ENCODE assay signal across 39 mouse cellular contexts in genomic region chr2:19405409-19405808, GRCm38 (mm10). TPM values are rescaled to one million over a fixed set of nuclear protein-coding genes. Genes with fewer than 3 reads are reported as not detected.
DNase-seq lines count a peak whose midpoint lies in the region; ATAC-seq and TF ChIP-seq lines count a peak whose summit lies in the region.
"Had no signal": no experiment of that assay in that cellular context is flagged by ENCODE, and none has a peak within 500 bp of the region (broad histone marks: within the 10 kb centered on the region; RNA-seq: fewer than 3 reads in every experiment).

No protein-coding gene starts in this region.

- intact Hi-C loops in left cerebral cortex, postnatal 25 days (cut with DNase I) = no loop called here

- no peak overlapping the region for H3K4me2 ChIP-seq in liver, postnatal 0 days (ENCODE audit: low read depth, low read length)
- no peak overlapping the region for H3K4me2 ChIP-seq in lung, embryonic 16.5 days (ENCODE audit: low read depth, low read length)
- H3K4me2 ChIP-seq: embryonic facial prominence, embryonic 13.5 days; forebrain, embryonic 15.5 days; heart, embryonic 15.5 days; limb, embryonic 15.5 days had no signal

- H3K27me3 ChIP-seq in kidney, adult 2 months (replicated peaks; ENCODE audit: control insufficient read depth, insufficient read depth, low read length) = no peaks in the 10 kb centered on the region
- H3K27me3 ChIP-seq in liver, adult 2 months (ENCODE audit: control insufficient read depth, insufficient read depth, low read length) = no peaks in the 10 kb centered on the region
- no peaks in the 10 kb centered on the region for H3K27me3 ChIP-seq in liver, postnatal 0 days (ENCODE audit: insufficient read depth, low read length)
- H3K27me3 ChIP-seq in lung, embryonic 16.5 days (ENCODE audit: control insufficient read depth, insufficient read depth, low read depth, low read length) = no peaks in the 10 kb centered on the region
- H3K27me3 ChIP-seq: embryonic facial prominence, embryonic 13.5 days; forebrain, embryonic 15.5 days; heart, embryonic 15.5 days; limb, embryonic 15.5 days had no signal

- H3K9me3 ChIP-seq in liver, postnatal 0 days (ENCODE audit: low read length) = no peaks in the 10 kb centered on the region
- no peaks in the 10 kb centered on the region for H3K9me3 ChIP-seq in lung, embryonic 16.5 days (ENCODE audit: control insufficient read depth, low read length)
- H3K9me3 ChIP-seq: embryonic facial prominence, embryonic 13.5 days; forebrain, embryonic 10.5 days; forebrain, embryonic 15.5 days; G1E; heart, embryonic 10.5 days; heart, embryonic 15.5 days; limb, embryonic 10.5 days; limb, embryonic 15.5 days had no signal

- 64% methylated on average over 5 of the region's 5 CpGs for WGBS in kidney, adult 2 months
- 52% methylated on average over 5 of the region's 5 CpGs for WGBS in liver, adult 2 months
- 48% methylated on average over 5 of the region's 5 CpGs for WGBS in liver, postnatal 0 days (ENCODE audit: insufficient replicate concordance)
- WGBS in lung, embryonic 16.5 days = 40% methylated on average over 5 of the region's 5 CpGs

- DNase-seq in kidney, adult 2 months = peak; percentile 3
- no peak for DNase-seq in kidney, adult 18-20 months
- DNase-seq in liver, adult 2 months (ENCODE audit: extremely low read depth, low read depth, low spot score) = peak; percentile 25
- DNase-seq in liver, postnatal 0 days = no peak
- DNase-seq in lung, postnatal 4 days = no peak
- no peak for DNase-seq in left cerebral cortex, postnatal 25 days (ENCODE audit: low spot score in 2 of 2)
- DNase-seq: adrenal gland, postnatal 25 days; cerebellum, adult 11-12 months; cerebellum, adult 9-11 months; gastrocnemius, postnatal 25 days; heart, adult 11 months; kidney, postnatal 4 days; layer of hippocampus, postnatal 36 days; lung, postnatal 10 days; midbrain, embryonic 14.5 days; retina, postnatal 1 day; right cerebral cortex, postnatal 14 days; thymus, postnatal 4 days had no signal

- no peaks in the 10 kb centered on the region for H3K79me2 ChIP-seq in liver, adult 2 months (ENCODE audit: control insufficient read depth, insufficient read depth, low read length)

- no peak for ATAC-seq in liver, postnatal 0 days
- 0 out of 2 replicates have a peak, but pooled peaks have one; percentile 17 for ATAC-seq in lung, embryonic 16.5 days (ENCODE audit: low read depth)
- ATAC-seq: forebrain, embryonic 15.5 days; intestine, embryonic 16.5 days had no signal

- H3K4me1 ChIP-seq in kidney, adult 2 months (ENCODE audit: control insufficient read depth, insufficient read depth, low read length) = no peaks in the 10 kb centered on the region
- no peaks in the 10 kb centered on the region for H3K4me1 ChIP-seq in liver, adult 2 months (ENCODE audit: control insufficient read depth, insufficient read depth, low read length)
- H3K4me1 ChIP-seq in liver, postnatal 0 days (ENCODE audit: insufficient read depth) = no peaks in the 10 kb centered on the region
- H3K4me1 ChIP-seq in lung, embryonic 16.5 days (replicated peaks; ENCODE audit: control insufficient read depth, insufficient read depth, low read length) = no peaks in the 10 kb centered on the region
- H3K4me1 ChIP-seq: forebrain, embryonic 15.5 days; heart, embryonic 10.5 days; heart, embryonic 15.5 days had no signal

- H3K9ac ChIP-seq in liver, adult 2 months (ENCODE audit: low read depth, low read length) = no peak overlapping the region
- no peak overlapping the region for H3K9ac ChIP-seq in liver, postnatal 0 days (replicated peaks)
- H3K9ac ChIP-seq in lung, embryonic 16.5 days (ENCODE audit: low read length) = no peak overlapping the region
- H3K9ac ChIP-seq: embryonic facial prominence, embryonic 13.5 days; forebrain, embryonic 15.5 days; heart, embryonic 15.5 days; limb, embryonic 15.5 days had no signal

- no peaks in the 10 kb centered on the region for H3K36me3 ChIP-seq in kidney, adult 2 months (ENCODE audit: control insufficient read depth, insufficient read depth, low read length)
- H3K36me3 ChIP-seq in liver, adult 2 months (ENCODE audit: control insufficient read depth, insufficient read depth, low read length) = no peaks in the 10 kb centered on the region
- no peaks in the 10 kb centered on the region for H3K36me3 ChIP-seq in liver, postnatal 0 days (replicated peaks; ENCODE audit: insufficient read depth, low read length)
- H3K36me3 ChIP-seq in lung, embryonic 16.5 days (ENCODE audit: control insufficient read depth, insufficient read depth, low read length) = no peaks in the 10 kb centered on the region
- H3K36me3 ChIP-seq: embryonic facial prominence, embryonic 13.5 days; forebrain, embryonic 10.5 days; forebrain, embryonic 15.5 days; G1E; heart, embryonic 10.5 days; heart, embryonic 15.5 days; limb, embryonic 10.5 days; limb, embryonic 15.5 days had no signal

- TF ChIP-seq POLR2A in kidney, adult 2 months (IDR thresholded peaks at IDR 0.05; ENCODE audit: low read depth, low read length) = no peak
- no peak for TF ChIP-seq POLR2A in liver, adult 2 months (IDR thresholded peaks at IDR 0.05; ENCODE audit: extremely low read depth, insufficient read depth, low read length)

- no peak overlapping the region for H3K4me3 ChIP-seq in kidney, adult 2 months (ENCODE audit: insufficient read depth, low read depth, low read length)
- no peak overlapping the region for H3K4me3 ChIP-seq in liver, adult 2 months (ENCODE audit: insufficient read depth, low read depth, low read length)
- H3K4me3 ChIP-seq in liver, postnatal 0 days (ENCODE audit: low read depth, low read length) = no peak overlapping the region
- H3K4me3 ChIP-seq in lung, embryonic 16.5 days (ENCODE audit: low read length) = no peak overlapping the region
- H3K4me3 ChIP-seq: embryonic facial prominence, embryonic 13.5 days; forebrain, embryonic 10.5 days; forebrain, embryonic 15.5 days; heart, embryonic 10.5 days; heart, embryonic 15.5 days; limb, embryonic 10.5 days; limb, embryonic 15.5 days had no signal

- TF ChIP-seq EP300 in liver, postnatal 0 days (IDR thresholded peaks at IDR 0.05; ENCODE audit: low read depth) = no peak

- H3K27ac ChIP-seq in kidney, adult 2 months (ENCODE audit: insufficient read depth, low read depth, low read length) = no peak overlapping the region
- H3K27ac ChIP-seq in liver, adult 2 months (replicated peaks; ENCODE audit: insufficient read depth, low read depth, low read length) = no peak overlapping the region
- H3K27ac ChIP-seq in liver, postnatal 0 days (ENCODE audit: low read depth) = no peak overlapping the region
- H3K27ac ChIP-seq in lung, embryonic 16.5 days (ENCODE audit: low read length) = no peak overlapping the region
- H3K27ac ChIP-seq: embryonic facial prominence, embryonic 13.5 days; forebrain, embryonic 10.5 days; forebrain, embryonic 15.5 days; heart, embryonic 10.5 days; heart, embryonic 15.5 days; limb, embryonic 10.5 days; limb, embryonic 15.5 days had no signal

- no peak for TF ChIP-seq CTCF in kidney, adult 2 months (conservative IDR thresholded peaks at IDR 0.05; ENCODE audit: insufficient read depth, insufficient read length, low read depth, low read length)
- no peak for TF ChIP-seq CTCF in liver, adult 2 months (IDR thresholded peaks at IDR 0.05; ENCODE audit: low read depth, low read length)
- TF ChIP-seq CTCF in liver, postnatal 0 days (IDR thresholded peaks at IDR 0.05; ENCODE audit: low read depth) = no peak

RNA-seq across cellular contexts. Expression of gene Msrb2, which starts 34.2 kb away (rescaled TPM):
- polyA plus RNA-seq in kidney, adult 2 months (2012; rRNA removed) = 45.1 and 48.6 TPM in 2 replicates
- total RNA-seq in liver, adult 2 months (2014; rRNA removed) = 18.9 TPM in 2 replicates
- polyA plus RNA-seq in liver, adult 2 months (2012; rRNA removed) = 13.5 and 16.2 TPM in 2 replicates
- 9.9 and 10.2 TPM in 2 replicates for polyA plus RNA-seq in liver, postnatal 0 days (2015; fragmentation: Nextera tagmentation; extraction: Ambion mirVana)
- polyA plus RNA-seq in lung, embryonic 16.5 days (2015; fragmentation: Nextera tagmentation; extraction: Ambion mirVana) = 33.3 and 37.7 TPM in 2 replicates
- 10 to 100 TPM; 17.8 to 22.1 TPM for total RNA-seq in left cerebral cortex, postnatal 25 days (2021)
- total RNA-seq: G1E had no signal
- polyA plus RNA-seq: G1E had no signal

RNA-seq across cellular contexts. Expression of gene Ptf1a, which starts 40.1 kb away (rescaled TPM):
- not detected in 2 replicates for polyA plus RNA-seq in kidney, adult 2 months (2012; rRNA removed)
- total RNA-seq in liver, adult 2 months (2014; rRNA removed) = not detected in 2 replicates
- not detected in 2 replicates for polyA plus RNA-seq in liver, adult 2 months (2012; rRNA removed)
- not detected in 2 replicates for polyA plus RNA-seq in liver, postnatal 0 days (2015; fragmentation: Nextera tagmentation; extraction: Ambion mirVana)
- polyA plus RNA-seq in lung, embryonic 16.5 days (2015; fragmentation: Nextera tagmentation; extraction: Ambion mirVana) = not detected in 2 replicates
- total RNA-seq in left cerebral cortex, postnatal 25 days (2021) = not detected
- total RNA-seq: adrenal gland, adult 18-20 months; adrenal gland, postnatal 25 days; G1E; gastrocnemius, adult 18-20 months; gastrocnemius, postnatal 25 days; heart, postnatal 25 days; layer of hippocampus, postnatal 36 days; megakaryocyte, adult 5-6 weeks; monocyte, adult 5-6 weeks had no signal
- polyA plus RNA-seq: embryonic facial prominence, embryonic 13.5 days; forebrain, embryonic 10.5 days; frontal cortex, adult 2 months; G1E; heart, embryonic 10.5 days; heart, embryonic 15.5 days; limb, embryonic 10.5 days; limb, embryonic 15.5 days; neural tube, embryonic 14.5 days; small intestine, adult 2 months; stomach, embryonic 14.5 days; testis, adult 2 months; thymus, postnatal 0 days had no signal

Comparison
In these comparisons a context has a peak if more than half of its experiments do, and no peak if none do; other contexts are left out.
1. DNase-seq: peak in kidney, adult 2 months (single experiment) and liver, adult 2 months (single experiment); none in kidney, adult 18-20 months (single experiment), liver, postnatal 0 days (single experiment), lung, postnatal 4 days (0 of 2) and left cerebral cortex, postnatal 25 days (0 of 2).